Mouse (Mus musculus): ENCODE results near the gene Prkn. TPM values are rescaled to one million over a fixed set of nuclear protein-coding genes. Genes with fewer than 3 reads are reported as not detected.

The Prkn gene
- polyA plus RNA-seq, 1 experiment from 2014 or later, result 2.3 TPM

GRCm38 (mm10) chr17:11029348-11029747 is 189.2 kb downstream of the Prkn start:
- H3K4me3 ChIP-seq (ENCODE audit: low read depth, low read length), result no peak overlapping the region
- H3K4me1 ChIP-seq (replicated peaks; ENCODE audit: control insufficient read depth, insufficient read depth), result no peaks in the 10 kb centered on the region
- DNase-seq (ENCODE audit: low spot score), result no peak
- no peak for ATAC-seq (ENCODE audit: low FRiP score, low TSS enrichment)
- no peak overlapping the region for H3K4me2 ChIP-seq (replicated peaks; ENCODE audit: low read depth)
- H3K27me3 ChIP-seq (ENCODE audit: control insufficient read depth, insufficient read depth, low read length), result no peaks in the 10 kb centered on the region; the same call in 1 of the 2 replicates
- H3K9ac ChIP-seq (ENCODE audit: low read length), result no peak overlapping the region
- H3K36me3 ChIP-seq (ENCODE audit: control insufficient read depth, insufficient read depth, low read length), result no peaks in the 10 kb centered on the region
- H3K27ac ChIP-seq (replicated peaks), result no peak overlapping the region
- H3K9me3 ChIP-seq (ENCODE audit: control insufficient read depth, low read length), result no peaks in the 10 kb centered on the region
- TF ChIP-seq CTCF (IDR thresholded peaks at IDR 0.05; ENCODE audit: low read depth), result peak; percentile 46
- TF ChIP-seq EP300 (optimal IDR thresholded peaks at IDR 0.05), result no peak
- WGBS, result 97% methylated on average over 4 of the region's 4 CpGs

DNA sequence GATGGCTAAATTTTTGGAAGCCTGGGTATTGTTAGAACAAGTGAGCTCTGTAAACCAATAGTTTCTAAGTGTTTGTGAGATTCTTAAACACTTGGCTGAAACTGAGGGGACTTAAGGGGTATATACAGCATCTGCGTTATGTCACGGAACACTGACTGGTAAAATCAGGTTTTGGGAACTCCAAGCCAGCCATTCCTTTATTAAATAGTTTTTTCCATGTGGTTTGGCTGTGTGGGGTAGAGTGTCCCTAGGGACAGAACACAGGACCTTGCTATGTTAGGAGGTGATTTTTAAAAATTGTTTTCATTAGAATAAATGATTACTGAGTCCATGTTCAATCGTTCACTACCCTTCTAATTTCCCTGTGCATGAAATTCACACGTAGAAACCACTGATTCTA is 190.8 kb downstream of the Prkn start:
- no peaks in the 10 kb centered on the region for H3K36me3 ChIP-seq (ENCODE audit: control insufficient read depth, insufficient read depth, low read length)
- no peak for ATAC-seq (ENCODE audit: low FRiP score, low TSS enrichment)
- H3K9ac ChIP-seq (ENCODE audit: low read length), result no peak overlapping the region
- H3K27ac ChIP-seq (replicated peaks), result no peak overlapping the region
- H3K9me3 ChIP-seq (ENCODE audit: control insufficient read depth, low read length), result no peaks in the 10 kb centered on the region
- TF ChIP-seq CTCF (IDR thresholded peaks at IDR 0.05; ENCODE audit: low read depth) (no peak), EP300 (optimal IDR thresholded peaks at IDR 0.05) (no peak)
- no peaks in the 10 kb centered on the region; the same call in 1 of the 2 replicates for H3K27me3 ChIP-seq (ENCODE audit: control insufficient read depth, insufficient read depth, low read length)
- H3K4me1 ChIP-seq (replicated peaks; ENCODE audit: control insufficient read depth, insufficient read depth), result no peaks in the 10 kb centered on the region
- WGBS, result 66% methylated on average over 4 of the region's 4 CpGs
- no peak for DNase-seq (ENCODE audit: low spot score)
- H3K4me2 ChIP-seq (replicated peaks; ENCODE audit: low read depth), result no peak overlapping the region
- H3K4me3 ChIP-seq (ENCODE audit: low read depth, low read length), result no peak overlapping the region

DNA sequence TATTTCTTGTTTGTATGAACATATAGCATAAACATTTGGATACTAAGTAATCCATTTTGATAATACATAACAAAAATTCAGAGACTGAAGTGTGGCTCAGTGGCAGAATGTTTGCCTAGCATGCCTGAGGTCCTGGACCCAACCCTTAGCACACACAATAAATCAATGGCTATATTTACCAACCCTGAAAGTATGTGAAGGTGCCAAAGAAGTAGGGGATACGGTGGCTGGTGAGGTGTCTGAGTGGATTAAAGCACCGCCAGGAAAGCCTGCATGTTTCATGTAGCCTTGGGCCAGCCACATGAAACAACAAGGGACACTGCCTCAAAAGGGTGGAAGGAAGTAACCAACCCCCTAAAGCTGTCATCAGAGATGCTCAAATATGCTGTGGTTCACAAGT is 192.2 kb downstream of the Prkn start:
- Histone ChIP-seq H3K4me1 (replicated peaks; ENCODE audit: control insufficient read depth, insufficient read depth) (no peaks in the 10 kb centered on the region), H3K36me3 (ENCODE audit: control insufficient read depth, insufficient read depth, low read length) (no peaks in the 10 kb centered on the region), H3K27me3 (ENCODE audit: control insufficient read depth, insufficient read depth, low read length) (no peaks in the 10 kb centered on the region; the same call in 1 of the 2 replicates), H3K9me3 (ENCODE audit: control insufficient read depth, low read length) (no peaks in the 10 kb centered on the region), H3K4me2 (replicated peaks; ENCODE audit: low read depth) (no peak overlapping the region), H3K4me3 (ENCODE audit: low read depth, low read length) (no peak overlapping the region), H3K9ac (ENCODE audit: low read length) (no peak overlapping the region), H3K27ac (replicated peaks) (no peak overlapping the region)
- WGBS, result 40% methylated on average over 2 of the region's 2 CpGs
- DNase-seq (ENCODE audit: low spot score), result peak; percentile 72
- TF ChIP-seq EP300 (optimal IDR thresholded peaks at IDR 0.05) (no peak), CTCF (IDR thresholded peaks at IDR 0.05; ENCODE audit: low read depth) (no peak)
- ATAC-seq (ENCODE audit: low FRiP score, low TSS enrichment), result peak; percentile 98

GRCm38 (mm10) chr17:11033594-11033993 is 193.4 kb downstream of the Prkn start:
- Histone ChIP-seq H3K9me3 (ENCODE audit: control insufficient read depth, low read length) (no peaks in the 10 kb centered on the region), H3K27ac (replicated peaks) (no peak overlapping the region), H3K27me3 (ENCODE audit: control insufficient read depth, insufficient read depth, low read length) (no peaks in the 10 kb centered on the region; the same call in 1 of the 2 replicates), H3K4me2 (replicated peaks; ENCODE audit: low read depth) (no peak overlapping the region), H3K4me1 (replicated peaks; ENCODE audit: control insufficient read depth, insufficient read depth) (no peaks in the 10 kb centered on the region), H3K9ac (ENCODE audit: low read length) (no peak overlapping the region), H3K36me3 (ENCODE audit: control insufficient read depth, insufficient read depth, low read length) (no peaks in the 10 kb centered on the region), H3K4me3 (ENCODE audit: low read depth, low read length) (no peak overlapping the region)
- no peak for DNase-seq (ENCODE audit: low spot score)
- 62% methylated on average over 2 of the region's 2 CpGs for WGBS
- no peak for TF ChIP-seq EP300 (optimal IDR thresholded peaks at IDR 0.05)
- no peak for TF ChIP-seq CTCF (IDR thresholded peaks at IDR 0.05; ENCODE audit: low read depth)
- ATAC-seq (ENCODE audit: low FRiP score, low TSS enrichment), result no peak

DNA sequence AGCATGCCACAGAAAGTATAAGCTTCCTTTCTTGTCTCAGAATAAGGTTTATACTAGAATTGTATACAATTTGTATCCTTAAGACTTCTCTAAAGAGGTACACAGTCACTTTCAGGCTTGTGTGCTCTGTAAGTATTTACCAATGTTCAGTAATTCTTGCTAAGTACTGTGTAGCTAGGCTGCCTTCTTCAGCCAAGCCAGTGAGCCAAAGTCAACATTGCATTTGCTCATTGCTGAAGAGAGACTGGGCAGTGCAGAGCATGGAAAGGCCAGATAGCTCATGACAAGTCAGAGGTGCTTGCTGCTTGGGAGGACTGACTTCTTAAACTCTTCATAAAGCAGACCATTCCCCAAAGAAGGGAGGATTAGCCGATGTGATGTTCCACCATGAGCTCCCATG is 198.1 kb downstream of the Prkn start:
- no peaks in the 10 kb centered on the region for H3K36me3 ChIP-seq (ENCODE audit: control insufficient read depth, insufficient read depth, low read length)
- WGBS, result 96% methylated on average over 1 of the region's 1 CpGs
- no peak overlapping the region for H3K4me3 ChIP-seq (ENCODE audit: low read depth, low read length)
- ATAC-seq (ENCODE audit: low FRiP score, low TSS enrichment) (peak; percentile 88; the same call in 1 of the 2 replicates), DNase-seq (ENCODE audit: low spot score) (peak; percentile 57)
- H3K4me1 ChIP-seq (replicated peaks; ENCODE audit: control insufficient read depth, insufficient read depth), result no peaks in the 10 kb centered on the region
- H3K27ac ChIP-seq (replicated peaks), result 0 out of 2 replicates have a peak overlapping the region, but pooled peaks have one; percentile 35
- H3K9ac ChIP-seq (ENCODE audit: low read length), result no peak overlapping the region
- H3K27me3 ChIP-seq (ENCODE audit: control insufficient read depth, insufficient read depth, low read length), result no peaks in the 10 kb centered on the region; the same call in 1 of the 2 replicates
- no peak for TF ChIP-seq EP300 (optimal IDR thresholded peaks at IDR 0.05)
- TF ChIP-seq CTCF (IDR thresholded peaks at IDR 0.05; ENCODE audit: low read depth), result no peak
- H3K4me2 ChIP-seq (replicated peaks; ENCODE audit: low read depth), result no peak overlapping the region
- no peaks in the 10 kb centered on the region for H3K9me3 ChIP-seq (ENCODE audit: control insufficient read depth, low read length)

DNA sequence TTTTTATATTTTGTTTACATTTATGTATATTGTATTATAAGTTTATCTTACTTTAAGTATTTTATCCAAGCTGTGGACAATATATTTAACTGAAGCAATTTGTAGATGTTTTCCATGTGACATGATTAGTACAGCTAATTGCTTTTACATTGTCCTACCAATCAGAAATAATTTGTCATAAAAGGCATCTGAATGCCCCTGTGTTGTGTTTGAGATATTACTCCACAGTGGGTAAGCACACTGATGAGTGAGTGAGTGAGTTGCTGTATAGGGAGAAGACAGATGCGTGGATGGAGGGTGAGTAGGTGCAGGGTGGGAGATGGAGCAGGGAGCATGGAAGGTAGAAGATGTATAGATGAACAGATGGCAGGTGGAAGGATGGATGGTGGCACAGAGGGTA is 218.8 kb downstream of the Prkn start:
- no peak overlapping the region for H3K4me3 ChIP-seq (ENCODE audit: low read depth, low read length)
- TF ChIP-seq CTCF (IDR thresholded peaks at IDR 0.05; ENCODE audit: low read depth) (no peak), EP300 (optimal IDR thresholded peaks at IDR 0.05) (no peak)
- H3K27ac ChIP-seq (replicated peaks), result no peak overlapping the region
- no peaks in the 10 kb centered on the region for H3K9me3 ChIP-seq (ENCODE audit: control insufficient read depth, low read length)
- H3K4me2 ChIP-seq (replicated peaks; ENCODE audit: low read depth), result no peak overlapping the region
- WGBS, result 92% methylated on average over 1 of the region's 1 CpGs
- H3K9ac ChIP-seq (ENCODE audit: low read length), result no peak overlapping the region
- no peaks in the 10 kb centered on the region for H3K27me3 ChIP-seq (ENCODE audit: control insufficient read depth, insufficient read depth, low read length)
- DNase-seq (ENCODE audit: low spot score) (no peak), ATAC-seq (ENCODE audit: low FRiP score, low TSS enrichment) (no peak)
- H3K36me3 ChIP-seq (ENCODE audit: control insufficient read depth, insufficient read depth, low read length), result no peaks in the 10 kb centered on the region
- H3K4me1 ChIP-seq (replicated peaks; ENCODE audit: control insufficient read depth, insufficient read depth), result no peaks in the 10 kb centered on the region
